Mouse (Mus musculus): Measurements from ENCODE around the gene Pold4.

Gene Pold4

GRCm38 (mm10) chr19:4280425-4280824 is 48.7 kb downstream of the Pold4 start:
- DNase-seq: no peak

GRCm38 (mm10) chr19:4282898-4283553 is 51.3 kb downstream of the Pold4 start, which contains the start of gene Ankrd13d:
Gene Ankrd13d, minus strand, starts transcription at chr19:4283137.
- peak; percentile 92 for DNase-seq
